Mouse (Mus musculus): ENCODE results near the gene Gm49325. TPM values are rescaled to one million over a fixed set of nuclear protein-coding genes. Genes with fewer than 3 reads are reported as not detected.
"Not testable (repeated sequence)": the region's sequence is repeated elsewhere in the genome, so short reads cannot be mapped to it uniquely, and the experiment has no call there.

Gene Gm49325
- polyA plus RNA-seq, 1 experiment from 2014 or later: 15.7 TPM

DNA sequence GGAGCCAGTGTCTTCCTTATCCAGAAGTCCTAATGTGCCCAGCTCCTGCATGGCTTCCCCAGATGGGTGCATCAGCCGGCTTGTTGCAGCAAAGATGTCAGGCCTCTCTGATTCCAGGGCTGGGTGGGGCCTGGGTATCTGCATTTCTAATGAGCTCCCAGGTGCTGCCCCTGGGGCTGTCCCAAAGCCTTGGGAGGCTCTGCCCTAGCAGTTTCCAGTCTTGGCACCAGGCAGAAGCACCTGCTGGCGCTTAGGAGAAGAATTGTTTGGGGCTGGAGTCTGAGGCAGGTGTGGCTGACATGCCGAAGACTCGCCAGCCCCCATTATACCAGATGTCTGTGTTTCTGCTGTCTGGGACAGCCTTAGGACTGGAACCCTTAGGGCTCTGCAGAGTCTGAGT, 64.7 kb downstream of the Gm49325 start:
- WGBS: 80% methylated on average over 4 of the region's 4 CpGs
- Histone ChIP-seq H3K4me3 (replicated peaks) (no peak overlapping the region), H3K9ac (no peak overlapping the region), H3K27ac (no peak overlapping the region), H3K36me3 (replicated peaks) (no peaks in the 10 kb centered on the region), H3K4me1 (peaks cover 9% of the 10 kb centered on the region), H3K9me3 (no peaks in the 10 kb centered on the region), H3K4me2 (no peak overlapping the region), H3K27me3 (peaks cover 9% of the 10 kb centered on the region)
- no peak for ATAC-seq (ENCODE audit: low FRiP score)

- H3K4me1 ChIP-seq: peaks cover 9% of the 10 kb centered on the region
- no peak overlapping the region for H3K4me2 ChIP-seq
- H3K27ac ChIP-seq: no peak overlapping the region
- WGBS: 85% methylated on average over 4 of the region's 4 CpGs
- no peak overlapping the region for H3K4me3 ChIP-seq (replicated peaks)
- no peaks in the 10 kb centered on the region for H3K9me3 ChIP-seq
- no peaks in the 10 kb centered on the region for H3K36me3 ChIP-seq (replicated peaks)
- ATAC-seq (ENCODE audit: low FRiP score): no peak
- H3K9ac ChIP-seq: no peak overlapping the region
- peaks cover 17% of the 10 kb centered on the region for H3K27me3 ChIP-seq
These were observed 65.5 kb downstream of the Gm49325 start for GRCm38 (mm10) chr10:77671519-77671918.

DNA sequence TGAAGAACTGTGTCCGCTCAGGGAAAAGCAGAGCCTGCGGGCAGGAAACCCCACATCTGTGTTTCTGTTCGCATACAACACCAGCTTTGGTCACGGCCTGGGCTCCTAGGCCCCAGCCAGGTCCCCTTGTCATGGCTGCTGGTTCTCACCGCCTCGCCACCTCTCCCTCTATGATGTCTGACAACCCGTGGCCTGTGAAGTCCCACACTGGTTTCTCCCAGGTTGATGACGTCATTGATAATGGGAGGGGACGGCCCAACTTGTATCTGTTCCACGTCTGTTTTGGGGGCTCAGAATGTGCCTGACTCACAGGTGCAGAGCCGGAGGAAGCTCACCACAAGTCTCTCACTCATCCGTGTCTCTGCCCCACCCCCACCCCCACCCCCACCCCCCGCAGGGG, 67.8 kb downstream of the Gm49325 start:
- ATAC-seq (ENCODE audit: low FRiP score): no peak
- Histone ChIP-seq H3K27me3 (peaks cover 38% of the 10 kb centered on the region), H3K9ac (no peak overlapping the region), H3K4me3 (replicated peaks) (no peak overlapping the region), H3K4me2 (no peak overlapping the region), H3K27ac (no peak overlapping the region), H3K36me3 (replicated peaks) (no peaks in the 10 kb centered on the region), H3K9me3 (no peaks in the 10 kb centered on the region), H3K4me1 (peaks cover 22% of the 10 kb centered on the region)
- 66% methylated on average over 13 of the region's 13 CpGs for WGBS

GRCm38 (mm10) chr10:77677562-77677961, 71.6 kb downstream of the Gm49325 start:
- ATAC-seq (ENCODE audit: low FRiP score): peak; percentile 72
- peak overlapping the region; percentile 36; the same call in 1 of the 2 replicates for H3K27ac ChIP-seq
- H3K9me3 ChIP-seq: no peaks in the 10 kb centered on the region
- H3K27me3 ChIP-seq: peaks cover 47% of the 10 kb centered on the region
- peaks cover 22% of the 10 kb centered on the region for H3K4me1 ChIP-seq
- H3K4me3 ChIP-seq (replicated peaks): peak overlapping the region; percentile 28
- peak overlapping the region; percentile 59 for H3K4me2 ChIP-seq
- H3K36me3 ChIP-seq (replicated peaks): no peaks in the 10 kb centered on the region
- peak overlapping the region; percentile 2; the same call in 1 of the 2 replicates for H3K9ac ChIP-seq
- under 1% methylated on average over 35 of the region's 35 CpGs for WGBS

DNA sequence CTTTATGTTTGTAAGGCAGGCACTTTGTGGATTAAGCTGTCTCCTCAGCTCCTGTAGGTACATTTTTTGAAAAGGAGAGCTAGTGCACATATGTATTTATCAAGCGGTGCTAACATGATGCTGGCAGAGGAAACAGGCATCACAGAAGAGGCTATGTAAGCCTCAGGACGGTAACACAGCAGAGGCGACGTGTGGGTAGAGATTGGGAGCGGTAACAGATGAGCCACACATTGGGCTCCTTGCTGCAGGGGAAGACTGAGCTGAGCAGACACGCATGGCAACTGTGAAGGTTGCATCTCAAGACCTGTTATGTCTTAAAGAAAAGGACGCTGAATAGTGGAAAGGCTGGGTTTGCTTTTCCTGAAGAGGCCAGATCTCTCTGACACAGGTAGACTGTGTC, 77.0 kb downstream of the Gm49325 start:
- 80% methylated on average over 7 of the region's 7 CpGs for WGBS
- Histone ChIP-seq H3K36me3 (replicated peaks) (no peaks in the 10 kb centered on the region), H3K4me3 (replicated peaks) (no peak overlapping the region), H3K27me3 (peaks cover 60% of the 10 kb centered on the region), H3K27ac (no peak overlapping the region), H3K9ac (no peak overlapping the region), H3K4me2 (no peak overlapping the region), H3K9me3 (no peaks in the 10 kb centered on the region), H3K4me1 (peaks cover 18% of the 10 kb centered on the region)
- no peak for ATAC-seq (ENCODE audit: low FRiP score)

DNA sequence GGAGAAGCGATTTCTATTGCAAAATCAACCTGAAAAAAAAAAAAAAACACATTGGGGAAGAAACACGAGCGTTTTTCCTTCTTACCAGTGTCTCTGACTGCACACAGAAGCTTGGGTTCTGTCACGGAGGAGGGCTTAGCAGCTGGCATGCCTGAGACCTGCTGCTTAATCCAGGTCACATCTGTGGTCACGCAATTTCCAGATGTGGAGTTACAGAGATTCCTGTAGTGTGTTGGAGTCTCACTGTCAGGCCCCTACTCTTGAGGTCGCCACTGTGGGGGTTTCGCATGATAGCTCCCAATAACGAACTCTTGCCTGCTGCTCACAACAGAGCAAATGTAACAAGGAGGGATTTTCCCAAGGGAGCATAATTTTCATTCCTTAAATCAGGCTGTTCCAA, 78.2 kb downstream of the Gm49325 start:
- peaks cover 18% of the 10 kb centered on the region for H3K4me1 ChIP-seq
- no peak overlapping the region for H3K4me3 ChIP-seq (replicated peaks)
- no peak overlapping the region for H3K4me2 ChIP-seq
- no peak for ATAC-seq (ENCODE audit: low FRiP score)
- no peaks in the 10 kb centered on the region for H3K9me3 ChIP-seq
- WGBS: 36% methylated on average over 8 of the region's 8 CpGs
- H3K27me3 ChIP-seq: peaks cover 50% of the 10 kb centered on the region
- no peak overlapping the region for H3K9ac ChIP-seq
- H3K36me3 ChIP-seq (replicated peaks): no peaks in the 10 kb centered on the region
- no peak overlapping the region for H3K27ac ChIP-seq

DNA sequence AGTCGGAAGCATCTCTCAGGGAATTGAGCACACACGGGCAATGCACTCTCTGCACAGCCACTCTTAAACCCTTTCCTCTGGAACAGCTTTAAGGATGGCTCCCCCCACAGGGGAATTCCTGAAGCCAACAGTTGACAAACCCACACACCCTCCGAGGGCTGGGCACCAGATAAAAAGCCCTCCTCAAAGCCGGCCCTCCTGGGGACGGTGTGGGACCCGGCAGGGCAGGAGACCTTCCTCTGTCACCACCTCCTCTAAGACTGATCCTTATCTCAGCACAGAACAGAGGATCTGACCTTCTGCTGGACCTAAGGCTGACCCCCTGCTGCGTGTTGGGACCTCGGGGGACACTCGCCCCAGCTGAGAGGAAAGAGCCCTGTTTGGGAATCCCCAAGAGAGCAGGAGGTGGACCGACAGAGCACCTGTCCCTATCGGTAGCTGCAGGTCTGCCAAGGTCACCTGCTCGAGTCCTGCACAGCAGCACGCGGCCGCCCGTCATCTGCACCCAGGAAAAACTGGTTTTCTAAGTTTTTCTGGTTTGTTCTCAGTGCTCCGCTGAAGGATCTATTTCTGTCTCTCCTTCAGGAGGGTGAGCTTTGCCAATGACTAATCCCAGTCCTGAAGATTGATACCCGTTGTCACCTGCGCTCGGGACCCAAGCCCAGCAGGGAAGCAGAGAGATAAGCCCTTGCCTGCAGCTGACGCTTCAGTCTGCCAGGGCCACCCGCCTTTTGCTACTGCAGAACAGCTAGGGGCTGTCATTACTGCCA, 80.1 kb downstream of the Gm49325 start, which contains the start of gene Tspear:
Tspear (plus strand) TSS at position 675 of the 770 bp plus-strand sequence.
- WGBS: 7% methylated on average over 22 of the region's 22 CpGs
- H3K4me3 ChIP-seq (replicated peaks): no peak within 1 kb of the TSS
- ATAC-seq (ENCODE audit: low FRiP score): no peak
- no peak within 1 kb of the TSS for H3K4me2 ChIP-seq
- H3K9ac ChIP-seq: no peak within 1 kb of the TSS
- H3K36me3 ChIP-seq (replicated peaks): no peaks in the 10 kb centered on the region
- no peak within 1 kb of the TSS for H3K27ac ChIP-seq
- peaks cover 31% of the 10 kb centered on the region for H3K4me1 ChIP-seq
- H3K27me3 ChIP-seq: peaks cover 45% of the 10 kb centered on the region
- no peaks in the 10 kb centered on the region for H3K9me3 ChIP-seq

DNA sequence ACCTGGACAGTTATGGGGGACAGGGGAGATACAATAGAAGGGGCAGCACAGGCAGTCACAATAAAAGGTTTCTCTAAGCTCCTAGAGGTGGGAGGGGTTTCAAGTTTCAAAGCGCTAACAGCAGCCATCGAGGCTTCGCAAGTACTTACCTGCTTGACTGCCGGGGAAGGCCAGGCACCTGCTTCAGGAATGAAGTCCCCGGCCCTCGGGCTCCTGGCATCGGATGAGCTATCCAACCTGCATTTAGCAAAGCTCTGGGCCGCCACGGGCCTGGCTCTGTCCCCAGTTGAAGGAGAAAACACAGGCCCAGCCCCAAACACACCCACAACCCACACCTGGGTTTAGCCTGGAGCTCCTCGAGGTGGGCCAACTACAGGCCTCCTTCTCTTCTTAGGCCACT, 81.0 kb downstream of the Gm49325 start:
- H3K4me2 ChIP-seq: no peak overlapping the region
- H3K4me1 ChIP-seq: peaks cover 31% of the 10 kb centered on the region
- WGBS: 24% methylated on average over 10 of the region's 10 CpGs
- ATAC-seq (ENCODE audit: low FRiP score): no peak
- H3K4me3 ChIP-seq (replicated peaks): no peak overlapping the region
- no peak overlapping the region for H3K27ac ChIP-seq
- peaks cover 45% of the 10 kb centered on the region for H3K27me3 ChIP-seq
- no peaks in the 10 kb centered on the region for H3K9me3 ChIP-seq
- H3K36me3 ChIP-seq (replicated peaks): no peaks in the 10 kb centered on the region
- H3K9ac ChIP-seq: no peak overlapping the region

DNA sequence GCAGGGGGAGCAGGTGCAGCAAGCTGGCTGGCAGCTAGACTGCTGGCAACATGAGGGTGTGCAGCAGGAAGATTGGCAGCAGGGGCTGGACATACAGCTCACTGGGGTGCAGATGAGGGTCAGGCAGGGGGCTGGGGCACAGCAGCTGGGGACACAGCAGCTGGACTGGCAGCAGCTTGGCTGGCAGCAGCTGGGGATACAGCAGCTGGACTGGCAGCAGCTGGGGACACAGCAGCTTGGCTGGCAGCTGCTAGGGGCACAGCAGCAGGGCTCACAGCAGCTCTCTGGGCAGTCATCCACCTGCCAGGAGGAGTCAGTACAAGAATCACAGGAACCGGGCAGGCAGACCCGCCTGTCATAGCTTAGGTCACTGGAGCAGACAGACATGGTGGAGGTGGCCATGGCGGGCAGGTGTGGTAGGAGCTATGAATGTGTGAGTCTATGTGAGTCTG, 84.4 kb downstream of the Gm49325 start, which contains the start of gene Gm19402:
Gm19402 (minus strand) TSS at position 402 of the 452 bp plus-strand sequence.
- Histone ChIP-seq H3K4me1 (peaks cover 22% of the 10 kb centered on the region), H3K27ac (peak within 1 kb of the TSS; percentile 36; the same call in 1 of the 2 replicates), H3K27me3 (peaks cover 25% of the 10 kb centered on the region)
- H3K9ac ChIP-seq; H3K4me2 ChIP-seq; H3K9me3 ChIP-seq; H3K4me3 ChIP-seq (replicated peaks); ATAC-seq (ENCODE audit: low FRiP score); H3K36me3 ChIP-seq (replicated peaks): not testable (repeated sequence)
- 62% methylated on average over 3 of the region's 3 CpGs for WGBS

MicroRNAs encoded within 50 kb of the gene (microRNA counts, 519-probe panel; counts per million panel counts)
- not detected for microRNA mmu-miR-1930

Small RNAs within 50 kb of the gene (microRNA-seq; reads per million reads assigned to microRNA genes)
- gene Mir1930: 25.2 reads per million, percentile 36 among the genes with 10 or more reads in this experiment

Other genes with a start within 250 kb of the Gm49325 start
- gene Adarb1, start 187.9 kb upstream of the Gm49325 start, polyA plus RNA-seq (2016; fragmentation: Nextera tagmentation; extraction: Ambion mirVana): 8.3 and 8.4 TPM in 2 replicates
- gene Fam207a, start 90.4 kb upstream of the Gm49325 start, polyA plus RNA-seq (2016; fragmentation: Nextera tagmentation; extraction: Ambion mirVana): 39.4 and 44.1 TPM in 2 replicates
- gene Itgb2, start 75.9 kb upstream of the Gm49325 start, polyA plus RNA-seq (2016; fragmentation: Nextera tagmentation; extraction: Ambion mirVana): 0.64 and 0.74 TPM in 2 replicates
- 61.9 and 64.6 TPM in 2 replicates for gene Pttg1ip, start 24.5 kb upstream of the Gm49325 start, polyA plus RNA-seq (2016; fragmentation: Nextera tagmentation; extraction: Ambion mirVana)
- 322 and 326 TPM in 2 replicates for gene Sumo3, start 100 bp upstream of the Gm49325 start, polyA plus RNA-seq (2016; fragmentation: Nextera tagmentation; extraction: Ambion mirVana)
- gene Ube2g2, start 16.1 kb downstream of the Gm49325 start, polyA plus RNA-seq (2016; fragmentation: Nextera tagmentation; extraction: Ambion mirVana): 87.0 and 92.7 TPM in 2 replicates
- gene Tspear, start 80.4 kb downstream of the Gm49325 start, polyA plus RNA-seq (2016; fragmentation: Nextera tagmentation; extraction: Ambion mirVana): 0.46 and 0.92 TPM in 2 replicates
- not detected in 2 replicates for gene Gm19402, start 84.6 kb downstream of the Gm49325 start, polyA plus RNA-seq (2016; fragmentation: Nextera tagmentation; extraction: Ambion mirVana)
- not detected in 2 replicates for gene Gm9508, start 91.0 kb downstream of the Gm49325 start, polyA plus RNA-seq (2016; fragmentation: Nextera tagmentation; extraction: Ambion mirVana)
- gene Gm10272, start 100.4 kb downstream of the Gm49325 start, polyA plus RNA-seq (2016; fragmentation: Nextera tagmentation; extraction: Ambion mirVana): not detected in 2 replicates
- gene Gm10024, start 105.3 kb downstream of the Gm49325 start, polyA plus RNA-seq (2016; fragmentation: Nextera tagmentation; extraction: Ambion mirVana): not detected in 2 replicates
- gene Gm10142, start 109.6 kb downstream of the Gm49325 start, polyA plus RNA-seq (2016; fragmentation: Nextera tagmentation; extraction: Ambion mirVana): not detected in 2 replicates
- gene Krtap12-1, start 114.4 kb downstream of the Gm49325 start, polyA plus RNA-seq (2016; fragmentation: Nextera tagmentation; extraction: Ambion mirVana): not detected in 2 replicates
- gene Gm10100, start 120.3 kb downstream of the Gm49325 start, polyA plus RNA-seq (2016; fragmentation: Nextera tagmentation; extraction: Ambion mirVana): not detected in 2 replicates
- gene Gm18596, start 136.4 kb downstream of the Gm49325 start, polyA plus RNA-seq (2016; fragmentation: Nextera tagmentation; extraction: Ambion mirVana): not detected in 2 replicates
- gene Gm9736, start 145.2 kb downstream of the Gm49325 start, polyA plus RNA-seq (2016; fragmentation: Nextera tagmentation; extraction: Ambion mirVana): not detected in 2 replicates
- gene Gm3233, start 153.5 kb downstream of the Gm49325 start, polyA plus RNA-seq (2016; fragmentation: Nextera tagmentation; extraction: Ambion mirVana): not detected in 2 replicates
- not detected in 2 replicates for gene Gm3238, start 165.1 kb downstream of the Gm49325 start, polyA plus RNA-seq (2016; fragmentation: Nextera tagmentation; extraction: Ambion mirVana)
- gene Gm7138, start 170.7 kb downstream of the Gm49325 start, polyA plus RNA-seq (2016; fragmentation: Nextera tagmentation; extraction: Ambion mirVana): not detected in 2 replicates
- gene Gm3250, start 176.3 kb downstream of the Gm49325 start, polyA plus RNA-seq (2016; fragmentation: Nextera tagmentation; extraction: Ambion mirVana): not detected in 2 replicates
- not detected in 2 replicates for gene Gm7137, start 182.0 kb downstream of the Gm49325 start, polyA plus RNA-seq (2016; fragmentation: Nextera tagmentation; extraction: Ambion mirVana)
- not detected in 2 replicates for gene Gm9639, start 188.9 kb downstream of the Gm49325 start, polyA plus RNA-seq (2016; fragmentation: Nextera tagmentation; extraction: Ambion mirVana)
- gene Gm19668, start 192.9 kb downstream of the Gm49325 start, polyA plus RNA-seq (2016; fragmentation: Nextera tagmentation; extraction: Ambion mirVana): not detected in 2 replicates
- not detected in 2 replicates for gene Gm9507, start 205.6 kb downstream of the Gm49325 start, polyA plus RNA-seq (2016; fragmentation: Nextera tagmentation; extraction: Ambion mirVana)
- gene Gm2696, start 208.5 kb downstream of the Gm49325 start, polyA plus RNA-seq (2016; fragmentation: Nextera tagmentation; extraction: Ambion mirVana): not detected in 2 replicates
- gene Krtap10-4, start 220.9 kb downstream of the Gm49325 start, polyA plus RNA-seq (2016; fragmentation: Nextera tagmentation; extraction: Ambion mirVana): not detected in 2 replicates
- gene Krtap10-10, start 229.8 kb downstream of the Gm49325 start, polyA plus RNA-seq (2016; fragmentation: Nextera tagmentation; extraction: Ambion mirVana): not detected in 2 replicates
- not detected in 2 replicates for gene Gm36176, start 240.6 kb downstream of the Gm49325 start, polyA plus RNA-seq (2016; fragmentation: Nextera tagmentation; extraction: Ambion mirVana)
- not detected in 2 replicates for gene Gm10318, start 246.7 kb downstream of the Gm49325 start, polyA plus RNA-seq (2016; fragmentation: Nextera tagmentation; extraction: Ambion mirVana)

All from forebrain, embryonic 12.5 days (tissue).